Mouse (Mus musculus): Measurements from ENCODE around the gene Fam43b. TPM values are rescaled to one million over a fixed set of nuclear protein-coding genes. Genes with fewer than 3 reads are reported as not detected.

Fam43b gene
- polyA plus RNA-seq, 1 experiment from 2014 or later: not detected

- Histone ChIP-seq H3K27me3 (ENCODE audit: control insufficient read depth, insufficient read depth, low read length) (0 out of 2 replicates have a peak, but pooled peaks cover 8% of the 10 kb centered on the region), H3K4me2 (replicated peaks; ENCODE audit: low read depth, low read length) (no peak overlapping the region), H3K4me1 (ENCODE audit: control insufficient read depth, insufficient read depth, low read length) (0 out of 2 replicates have a peak, but pooled peaks cover 3% of the 10 kb centered on the region), H3K9me3 (ENCODE audit: control insufficient read depth, low read length) (no peaks in the 10 kb centered on the region), H3K4me3 (ENCODE audit: low read length) (no peak overlapping the region), H3K9ac (ENCODE audit: low read depth, low read length) (no peak overlapping the region), H3K27ac (ENCODE audit: low read depth, low read length) (no peak overlapping the region), H3K36me3 (ENCODE audit: control insufficient read depth, insufficient read depth, low read length) (no peaks in the 10 kb centered on the region)
- 57% methylated on average over 6 of the region's 6 CpGs for WGBS
- no peak for ATAC-seq (ENCODE audit: low FRiP score, low TSS enrichment)
Measured at GRCm38 (mm10) chr4:138377526-138377925, 18.8 kb downstream of the Fam43b start.

GRCm38 (mm10) chr4:138375117-138375516 is 21.2 kb downstream of the Fam43b start:
- Histone ChIP-seq H3K27ac (ENCODE audit: low read depth, low read length) (no peak overlapping the region), H3K36me3 (ENCODE audit: control insufficient read depth, insufficient read depth, low read length) (no peaks in the 10 kb centered on the region), H3K9ac (ENCODE audit: low read depth, low read length) (no peak overlapping the region), H3K4me1 (ENCODE audit: control insufficient read depth, insufficient read depth, low read length) (0 out of 2 replicates have a peak, but pooled peaks cover 3% of the 10 kb centered on the region), H3K27me3 (ENCODE audit: control insufficient read depth, insufficient read depth, low read length) (0 out of 2 replicates have a peak, but pooled peaks cover 4% of the 10 kb centered on the region), H3K4me3 (ENCODE audit: low read length) (no peak overlapping the region), H3K9me3 (ENCODE audit: control insufficient read depth, low read length) (no peaks in the 10 kb centered on the region), H3K4me2 (replicated peaks; ENCODE audit: low read depth, low read length) (no peak overlapping the region)
- WGBS: 70% methylated on average over 3 of the region's 3 CpGs
- ATAC-seq (ENCODE audit: low FRiP score, low TSS enrichment): no peak

- Histone ChIP-seq H3K4me3 (ENCODE audit: low read length) (no peak overlapping the region), H3K27ac (ENCODE audit: low read depth, low read length) (no peak overlapping the region), H3K36me3 (ENCODE audit: control insufficient read depth, insufficient read depth, low read length) (no peaks in the 10 kb centered on the region), H3K27me3 (ENCODE audit: control insufficient read depth, insufficient read depth, low read length) (no peaks in the 10 kb centered on the region), H3K9me3 (ENCODE audit: control insufficient read depth, low read length) (no peaks in the 10 kb centered on the region), H3K4me2 (replicated peaks; ENCODE audit: low read depth, low read length) (no peak overlapping the region), H3K4me1 (ENCODE audit: control insufficient read depth, insufficient read depth, low read length) (peaks cover 4% of the 10 kb centered on the region; the same call in 1 of the 2 replicates), H3K9ac (ENCODE audit: low read depth, low read length) (no peak overlapping the region)
- 78% methylated on average over 5 of the region's 5 CpGs for WGBS
- no peak for ATAC-seq (ENCODE audit: low FRiP score, low TSS enrichment)
Measured at GRCm38 (mm10) chr4:138370996-138371516, 25.3 kb downstream of the Fam43b start.

- no peak overlapping the region; the same call in 1 of the 2 replicates for H3K9ac ChIP-seq (ENCODE audit: low read depth, low read length)
- no peaks in the 10 kb centered on the region for H3K36me3 ChIP-seq (ENCODE audit: control insufficient read depth, insufficient read depth, low read length)
- H3K4me3 ChIP-seq (ENCODE audit: low read length): no peak overlapping the region
- peaks cover 4% of the 10 kb centered on the region; the same call in 1 of the 2 replicates for H3K4me1 ChIP-seq (ENCODE audit: control insufficient read depth, insufficient read depth, low read length)
- H3K4me2 ChIP-seq (replicated peaks; ENCODE audit: low read depth, low read length): peak overlapping the region; percentile 65
- no peaks in the 10 kb centered on the region for H3K27me3 ChIP-seq (ENCODE audit: control insufficient read depth, insufficient read depth, low read length)
- no peak for ATAC-seq (ENCODE audit: low FRiP score, low TSS enrichment)
- no peaks in the 10 kb centered on the region for H3K9me3 ChIP-seq (ENCODE audit: control insufficient read depth, low read length)
- 77% methylated on average over 12 of the region's 12 CpGs for WGBS
- H3K27ac ChIP-seq (ENCODE audit: low read depth, low read length): peak overlapping the region; percentile 4; the same call in 1 of the 2 replicates
Measured at GRCm38 (mm10) chr4:138368498-138369260, 27.6 kb downstream of the Fam43b start.

DNA sequence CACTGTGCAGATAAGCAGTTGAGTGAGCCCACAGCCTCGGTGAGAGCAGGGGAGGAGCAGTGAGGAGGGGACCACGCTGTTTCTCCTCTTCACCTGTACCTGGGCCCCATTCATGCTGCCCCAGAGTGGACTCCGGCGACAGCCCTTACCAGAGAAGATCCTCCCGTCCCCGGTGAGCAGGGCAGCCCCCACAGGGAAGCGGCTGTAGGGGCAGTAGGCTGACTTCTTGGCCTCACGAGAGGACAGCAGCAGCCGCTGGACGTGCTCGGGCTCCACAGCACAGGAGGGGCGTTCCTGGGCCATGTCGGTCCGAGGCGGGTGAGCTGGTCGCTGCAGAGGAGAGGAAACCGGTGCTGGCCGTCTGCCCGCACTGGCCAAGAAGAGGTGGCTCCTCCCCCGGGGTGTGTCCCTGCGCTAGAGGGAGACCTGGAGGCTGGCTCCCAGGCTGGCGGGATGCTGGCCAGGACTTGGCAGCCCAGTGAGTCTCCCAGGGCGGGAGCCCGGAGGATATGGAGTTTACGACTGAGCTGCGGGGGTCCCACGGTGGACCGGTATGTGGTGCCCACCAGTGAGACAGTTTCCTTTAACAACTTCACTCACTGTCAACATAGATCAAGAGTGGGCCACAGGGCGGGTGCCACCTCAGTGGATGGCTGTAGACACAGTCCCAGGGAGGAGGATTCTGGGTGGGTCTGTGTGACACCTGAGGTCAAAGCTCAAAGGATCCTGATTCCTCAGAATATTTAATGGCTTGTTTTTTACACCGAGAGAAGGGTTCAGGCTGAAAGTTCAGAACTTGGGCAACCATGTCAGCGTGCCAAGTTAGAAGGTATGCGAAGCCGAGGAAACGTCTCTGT is 28.5 kb downstream of the Fam43b start, which contains the start of gene Cda:
Cda (minus strand) TSS at position 352 of the 857 bp plus-strand sequence.
- WGBS: 7% methylated on average over 34 of the region's 34 CpGs
- H3K9ac ChIP-seq (ENCODE audit: low read depth, low read length): peak within 1 kb of the TSS; percentile 57
- peaks cover 4% of the 10 kb centered on the region; the same call in 1 of the 2 replicates for H3K4me1 ChIP-seq (ENCODE audit: control insufficient read depth, insufficient read depth, low read length)
- H3K27ac ChIP-seq (ENCODE audit: low read depth, low read length): peak within 1 kb of the TSS; percentile 48; the same call in 1 of the 2 replicates
- H3K36me3 ChIP-seq (ENCODE audit: control insufficient read depth, insufficient read depth, low read length): no peaks in the 10 kb centered on the region
- peak within 1 kb of the TSS; percentile 43 for H3K4me3 ChIP-seq (ENCODE audit: low read length)
- H3K27me3 ChIP-seq (ENCODE audit: control insufficient read depth, insufficient read depth, low read length): no peaks in the 10 kb centered on the region
- H3K4me2 ChIP-seq (replicated peaks; ENCODE audit: low read depth, low read length): peak within 1 kb of the TSS; percentile 65
- peak; percentile 93 for ATAC-seq (ENCODE audit: low FRiP score, low TSS enrichment)
- no peaks in the 10 kb centered on the region for H3K9me3 ChIP-seq (ENCODE audit: control insufficient read depth, low read length)

DNA sequence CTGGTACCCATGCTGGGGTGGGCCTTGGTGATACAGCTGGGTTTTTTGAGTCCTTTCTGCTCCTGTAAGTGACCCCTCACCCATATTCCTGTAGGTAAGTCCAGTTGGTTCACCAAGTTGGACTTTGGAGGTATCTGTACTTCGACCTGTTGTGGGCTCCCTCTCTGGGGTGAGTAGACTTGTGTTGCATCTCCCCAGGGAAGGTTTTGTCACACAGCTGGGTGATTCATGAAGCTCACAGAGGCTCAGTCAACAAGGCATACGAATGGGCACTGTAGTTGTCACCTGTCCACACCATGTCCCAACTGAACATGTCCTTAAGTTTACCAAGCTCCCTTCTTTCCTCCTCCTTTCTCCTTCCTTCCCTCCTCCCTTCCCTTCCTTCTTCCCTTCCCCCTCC is 29.8 kb downstream of the Fam43b start:
- no peaks in the 10 kb centered on the region for H3K9me3 ChIP-seq (ENCODE audit: control insufficient read depth, low read length)
- H3K27me3 ChIP-seq (ENCODE audit: control insufficient read depth, insufficient read depth, low read length): no peaks in the 10 kb centered on the region
- no peak overlapping the region for H3K27ac ChIP-seq (ENCODE audit: low read depth, low read length)
- no peak overlapping the region for H3K4me2 ChIP-seq (replicated peaks; ENCODE audit: low read depth, low read length)
- 88% methylated on average over 2 of the region's 2 CpGs for WGBS
- H3K36me3 ChIP-seq (ENCODE audit: control insufficient read depth, insufficient read depth, low read length): no peaks in the 10 kb centered on the region
- no peak for ATAC-seq (ENCODE audit: low FRiP score, low TSS enrichment)
- peaks cover 4% of the 10 kb centered on the region; the same call in 1 of the 2 replicates for H3K4me1 ChIP-seq (ENCODE audit: control insufficient read depth, insufficient read depth, low read length)
- no peak overlapping the region for H3K9ac ChIP-seq (ENCODE audit: low read depth, low read length)
- no peak overlapping the region for H3K4me3 ChIP-seq (ENCODE audit: low read length)

DNA sequence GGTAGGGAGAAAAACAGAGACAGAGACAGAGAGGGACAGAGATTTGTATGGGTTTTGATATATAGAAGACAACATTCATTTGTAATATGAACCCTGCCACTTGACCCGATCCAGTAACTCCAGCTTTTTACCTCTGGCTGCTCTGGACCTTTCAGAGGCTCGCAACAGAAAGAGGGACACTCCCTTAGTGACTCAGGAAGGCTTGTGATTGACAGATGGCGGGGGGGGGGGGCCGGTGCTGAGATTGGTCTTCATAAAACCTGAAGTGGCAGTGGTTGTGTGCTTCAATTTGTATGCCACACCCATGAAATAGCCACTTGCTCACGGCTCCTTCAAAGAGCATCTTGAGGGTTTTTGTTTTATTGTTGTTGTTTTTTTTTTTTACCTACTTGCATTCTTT is 32.8 kb downstream of the Fam43b start:
- Histone ChIP-seq H3K9ac (ENCODE audit: low read depth, low read length) (no peak overlapping the region), H3K27ac (ENCODE audit: low read depth, low read length) (no peak overlapping the region), H3K36me3 (ENCODE audit: control insufficient read depth, insufficient read depth, low read length) (no peaks in the 10 kb centered on the region), H3K4me3 (ENCODE audit: low read length) (no peak overlapping the region), H3K9me3 (ENCODE audit: control insufficient read depth, low read length) (no peaks in the 10 kb centered on the region), H3K27me3 (ENCODE audit: control insufficient read depth, insufficient read depth, low read length) (no peaks in the 10 kb centered on the region), H3K4me2 (replicated peaks; ENCODE audit: low read depth, low read length) (no peak overlapping the region), H3K4me1 (ENCODE audit: control insufficient read depth, insufficient read depth, low read length) (peaks cover 4% of the 10 kb centered on the region; the same call in 1 of the 2 replicates)
- ATAC-seq (ENCODE audit: low FRiP score, low TSS enrichment): no peak
- WGBS: 39% methylated on average over 5 of the region's 5 CpGs

DNA sequence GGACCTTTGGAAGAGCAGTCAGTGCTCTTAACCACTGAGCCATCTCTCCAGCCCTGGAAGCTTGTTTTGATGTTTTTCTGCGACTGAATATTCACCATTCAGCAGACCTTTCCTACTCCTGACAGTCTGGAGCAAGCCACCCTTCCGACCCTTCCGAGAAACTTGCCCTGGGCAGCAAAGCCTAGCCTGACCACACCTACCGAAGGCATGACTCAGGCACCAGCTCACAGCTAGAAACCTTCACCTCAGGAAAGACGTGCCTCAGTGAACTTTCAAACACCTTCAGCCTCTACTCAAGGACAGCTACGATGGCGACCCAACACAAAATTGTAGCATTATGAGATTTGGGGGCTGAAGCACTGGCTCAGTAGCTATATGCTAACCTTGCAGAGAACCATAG is 33.4 kb downstream of the Fam43b start:
- H3K9ac ChIP-seq (ENCODE audit: low read depth, low read length): no peak overlapping the region
- no peak for ATAC-seq (ENCODE audit: low FRiP score, low TSS enrichment)
- H3K4me3 ChIP-seq (ENCODE audit: low read length): no peak overlapping the region
- 69% methylated on average over 7 of the region's 7 CpGs for WGBS
- H3K27me3 ChIP-seq (ENCODE audit: control insufficient read depth, insufficient read depth, low read length): no peaks in the 10 kb centered on the region
- no peaks in the 10 kb centered on the region for H3K9me3 ChIP-seq (ENCODE audit: control insufficient read depth, low read length)
- no peaks in the 10 kb centered on the region for H3K36me3 ChIP-seq (ENCODE audit: control insufficient read depth, insufficient read depth, low read length)
- H3K27ac ChIP-seq (ENCODE audit: low read depth, low read length): no peak overlapping the region
- no peaks in the 10 kb centered on the region for H3K4me1 ChIP-seq (ENCODE audit: control insufficient read depth, insufficient read depth, low read length)
- no peak overlapping the region for H3K4me2 ChIP-seq (replicated peaks; ENCODE audit: low read depth, low read length)

All from kidney, embryonic 14.5 days (tissue).